Mouse (Mus musculus) liver, adult 2 months (tissue): ENCODE data around the gene Vars.

ENCODE experiments used
- CTCF ChIP-seq: fragments of 200-500 bp; IDR thresholded peaks from 2 replicates; pipeline ENCODE4 v1.5.1; 2011; ENCODE audit warnings: low read depth, low read length, control low read depth
- POLR2A ChIP-seq: fragments of 200-500 bp; IDR thresholded peaks from 2 replicates; pipeline ENCODE4 v1.6.1; 2011; ENCODE audit warnings: low read length, control low read depth; ENCODE audit not compliant: insufficient read depth; ENCODE audit errors: extremely low read depth

DNA sequence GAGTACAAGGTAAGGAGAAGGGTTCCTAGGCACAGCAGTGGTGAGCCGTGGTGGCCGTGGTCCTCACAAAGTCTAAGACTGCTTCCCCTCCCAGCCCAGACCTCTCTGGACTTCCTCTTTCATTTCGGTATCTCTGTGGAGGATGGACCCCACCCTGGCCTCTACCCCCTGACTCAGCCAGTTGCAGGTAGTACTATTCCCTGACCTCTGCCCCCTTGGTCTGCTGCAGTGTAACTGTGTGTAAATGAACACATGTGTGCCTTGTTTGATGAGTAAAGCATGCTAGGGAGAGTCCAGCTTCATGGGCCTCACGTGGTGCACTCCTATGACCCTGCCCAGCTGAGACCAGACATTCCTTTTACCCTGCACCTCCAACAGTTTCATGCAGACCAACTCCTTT, 23.0 kb downstream of the Vars start:
- TF ChIP-seq POLR2A, result no peak
- TF ChIP-seq CTCF, result no peak
